Mouse (Mus musculus) megakaryocyte, embryonic 14.5 days (primary cell): ENCODE measurements around the gene Myo1e. TPM values are rescaled to one million over a fixed set of nuclear protein-coding genes. Genes with fewer than 3 reads are reported as not detected.

Experiments used
- H3K27me3 ChIP-seq: replicated peaks from 2 replicates; pipeline ENCODE3; 2012; ENCODE audit warnings: inconsistent platforms
- H3K36me3 ChIP-seq: replicated peaks from 2 replicates; pipeline ENCODE3; 2012; ENCODE audit warnings: low read length, inconsistent platforms, mixed read lengths
- H3K4me1 ChIP-seq: 2 replicates; pipeline ENCODE4 v1.6.1; 2012; ENCODE audit warnings: inconsistent platforms
- H3K4me3 ChIP-seq: replicated peaks from 2 replicates; pipeline ENCODE3; 2012; ENCODE audit warnings: moderate library complexity, mild to moderate bottlenecking, inconsistent platforms
- H3K9me3 ChIP-seq: 2 replicates; pipeline ENCODE4 v1.6.1; 2012; ENCODE audit warnings: inconsistent platforms
- FLI1 ChIP-seq: IDR thresholded peaks from 2 replicates; pipeline ENCODE4 v1.6.1; 2012; ENCODE audit warnings: low read length, inconsistent platforms, mixed read lengths
- GATA1 ChIP-seq: IDR thresholded peaks from 3 replicates; pipeline ENCODE4 v1.6.1; 2012; ENCODE audit warnings: mixed read lengths, low read length, inconsistent platforms, borderline replicate concordance
- polyA plus RNA-seq: library from polyadenylated mRNA; stranded (reverse); fragments of >175 nt; gene quantifications from 2 replicates; pipeline ENCODE4 v1.2.3, GENCODE M21; 2012; ENCODE audit warnings: low replicate concordance; ENCODE audit not compliant: insufficient read depth

Gene Myo1e
- polyA plus RNA-seq, 1 experiment: 16.7 TPM

DNA sequence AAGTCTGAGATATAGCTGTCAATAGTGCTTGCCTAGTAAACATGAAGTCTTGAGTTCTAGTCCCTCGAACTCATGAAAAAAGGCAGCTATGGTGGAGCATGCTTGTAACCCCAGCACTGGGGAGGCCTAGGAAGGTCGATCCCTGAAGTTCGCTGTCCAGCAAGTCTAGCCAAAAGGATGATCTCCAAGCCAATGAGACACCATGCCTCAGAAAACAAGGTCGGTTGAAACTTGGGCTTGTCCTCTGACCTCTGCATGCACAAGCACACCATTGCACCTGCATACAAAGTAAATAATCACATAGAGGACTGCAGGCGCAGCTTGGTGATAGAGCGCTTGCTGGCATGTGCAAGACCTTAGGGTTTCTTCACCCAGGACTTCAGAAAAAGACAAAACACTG is 31.2 kb downstream of the Myo1e start:
- H3K4me3 ChIP-seq: no peak overlapping the region
- TF ChIP-seq FLI1: no peak
- peaks cover 87% of the 10 kb centered on the region for H3K4me1 ChIP-seq
- H3K27me3 ChIP-seq: no peaks in the 10 kb centered on the region
- peaks cover 9% of the 10 kb centered on the region for H3K36me3 ChIP-seq
- no peaks in the 10 kb centered on the region for H3K9me3 ChIP-seq

GRCm38 (mm10) chr9:70239229-70239628 is 32.1 kb downstream of the Myo1e start:
- Histone ChIP-seq H3K4me1 (peaks cover 94% of the 10 kb centered on the region), H3K36me3 (peaks cover 9% of the 10 kb centered on the region), H3K27me3 (no peaks in the 10 kb centered on the region), H3K4me3 (no peak overlapping the region), H3K9me3 (no peaks in the 10 kb centered on the region)
- TF ChIP-seq GATA1 (no peak), FLI1 (no peak)

DNA sequence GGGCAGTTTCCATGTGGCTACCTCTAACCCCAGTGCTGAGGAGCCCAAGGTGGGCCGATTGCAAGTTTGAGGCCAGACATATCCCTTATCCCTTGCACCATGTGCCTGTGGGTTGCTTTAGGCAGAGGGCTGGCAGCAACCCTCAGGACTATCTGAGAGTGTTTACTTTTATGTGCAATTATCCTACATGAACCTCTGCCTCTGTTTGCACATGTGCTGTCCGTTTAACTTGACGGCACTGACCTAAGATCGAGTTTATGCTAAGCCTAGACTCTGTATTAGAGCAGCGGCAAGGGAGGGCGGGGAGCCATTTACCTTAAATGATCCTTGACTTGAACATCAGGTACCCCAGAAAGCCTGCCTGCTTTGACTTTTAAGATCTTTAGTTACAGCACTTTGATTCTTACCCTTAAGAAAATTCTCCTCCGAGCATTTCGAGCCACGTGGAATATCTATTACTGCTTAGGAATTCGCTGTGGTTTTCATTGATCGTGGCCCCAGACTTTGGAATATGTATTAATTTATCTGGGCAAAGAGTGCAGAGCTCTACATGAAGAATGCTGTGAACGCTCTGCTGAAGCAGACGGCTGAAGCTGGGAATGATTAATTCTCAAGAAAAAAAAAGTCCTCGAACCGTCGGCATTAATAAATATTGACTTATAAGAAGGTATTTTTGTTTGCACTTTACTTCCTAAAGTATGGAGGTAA is 33.7 kb downstream of the Myo1e start:
- Histone ChIP-seq H3K4me3 (no peak overlapping the region), H3K9me3 (no peaks in the 10 kb centered on the region), H3K4me1 (peaks cover 93% of the 10 kb centered on the region), H3K36me3 (peaks cover 11% of the 10 kb centered on the region), H3K27me3 (no peaks in the 10 kb centered on the region)
- TF ChIP-seq GATA1 (no peak), FLI1 (no peak)

DNA sequence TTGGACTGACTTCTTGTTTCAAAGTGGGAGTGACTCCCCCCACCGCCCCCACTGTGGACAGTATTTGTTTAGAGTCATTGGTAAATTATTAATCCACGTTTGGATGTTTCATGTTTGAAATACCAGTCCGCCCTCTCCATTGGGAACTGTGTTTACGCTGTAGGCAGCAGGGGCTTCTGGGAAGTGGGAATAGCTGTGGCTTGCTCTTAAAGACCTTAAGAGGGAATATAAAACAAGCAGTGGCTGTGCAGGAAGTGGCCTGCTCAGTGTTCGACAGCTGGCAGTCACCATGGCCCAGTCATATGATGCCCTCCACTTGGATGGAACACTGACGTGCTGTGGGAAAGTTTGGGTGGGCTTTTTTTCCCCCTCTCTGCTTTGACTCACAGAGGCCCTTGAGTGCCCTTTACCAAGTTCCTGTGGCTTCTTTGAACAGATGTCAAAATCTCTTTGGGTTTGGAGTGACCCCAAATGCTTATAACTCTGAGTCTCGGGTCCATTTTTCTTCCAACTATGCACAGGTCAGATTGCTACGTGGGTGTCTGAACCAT is 34.3 kb downstream of the Myo1e start:
- Histone ChIP-seq H3K9me3 (no peaks in the 10 kb centered on the region), H3K36me3 (peaks cover 11% of the 10 kb centered on the region), H3K27me3 (no peaks in the 10 kb centered on the region), H3K4me3 (no peak overlapping the region), H3K4me1 (peaks cover 89% of the 10 kb centered on the region)
- TF ChIP-seq GATA1 (no peak), FLI1 (no peak)

GRCm38 (mm10) chr9:70242112-70242862 is 35.1 kb downstream of the Myo1e start:
- Histone ChIP-seq H3K36me3 (peaks cover 11% of the 10 kb centered on the region), H3K9me3 (no peaks in the 10 kb centered on the region), H3K4me3 (no peak overlapping the region), H3K27me3 (no peaks in the 10 kb centered on the region), H3K4me1 (peaks cover 82% of the 10 kb centered on the region)
- TF ChIP-seq GATA1: no peak
- TF ChIP-seq FLI1: no peak

DNA sequence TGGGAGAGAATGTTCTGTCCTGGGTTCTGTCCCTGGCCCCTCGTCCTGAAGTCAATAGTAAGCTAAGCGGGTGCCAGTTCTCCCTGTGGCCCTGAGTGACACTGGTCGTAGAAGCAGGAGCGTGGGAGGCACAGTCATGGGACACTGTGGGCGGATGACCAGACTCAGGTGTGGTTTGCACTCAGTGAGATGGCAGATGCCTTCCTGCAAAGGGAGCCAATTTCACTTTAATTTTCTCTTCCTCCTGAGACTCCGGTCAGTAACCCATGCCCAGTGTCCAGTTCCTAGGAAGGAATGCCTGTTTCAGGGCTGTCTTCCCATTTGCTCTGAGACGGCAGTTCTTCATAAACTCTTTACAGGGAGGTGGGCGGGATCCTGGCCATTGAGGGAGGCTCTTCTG is 36.1 kb downstream of the Myo1e start:
- Histone ChIP-seq H3K4me1 (peaks cover 77% of the 10 kb centered on the region), H3K4me3 (peak overlapping the region; percentile 50), H3K9me3 (no peaks in the 10 kb centered on the region), H3K27me3 (no peaks in the 10 kb centered on the region), H3K36me3 (peaks cover 11% of the 10 kb centered on the region)
- TF ChIP-seq FLI1 (no peak), GATA1 (no peak)

DNA sequence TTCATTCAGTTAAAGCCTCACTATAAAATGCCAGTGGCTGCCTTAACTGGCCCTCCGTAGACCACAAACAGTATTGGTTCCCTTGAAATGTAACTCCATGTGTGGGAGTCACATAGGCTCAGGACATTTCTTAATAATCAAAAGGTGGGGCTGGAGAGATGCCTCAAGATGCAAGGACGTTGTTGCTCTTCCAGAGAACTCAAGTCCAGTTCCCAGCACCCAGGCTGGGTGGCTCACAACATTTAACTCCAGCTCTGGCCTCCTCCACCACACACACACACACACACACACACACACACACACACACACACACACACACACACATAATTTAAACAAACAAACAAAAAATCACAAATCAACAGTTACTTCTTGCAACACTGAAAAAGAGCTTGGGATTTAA is 36.6 kb downstream of the Myo1e start:
- Histone ChIP-seq H3K9me3 (no peaks in the 10 kb centered on the region), H3K4me1 (peaks cover 75% of the 10 kb centered on the region), H3K4me3 (no peak overlapping the region), H3K36me3 (peaks cover 11% of the 10 kb centered on the region), H3K27me3 (no peaks in the 10 kb centered on the region)
- TF ChIP-seq FLI1 (no peak), GATA1 (no peak)

GRCm38 (mm10) chr9:70244115-70244514 is 37.0 kb downstream of the Myo1e start:
- Histone ChIP-seq H3K27me3 (no peaks in the 10 kb centered on the region), H3K36me3 (peaks cover 11% of the 10 kb centered on the region), H3K4me1 (peaks cover 75% of the 10 kb centered on the region), H3K4me3 (no peak overlapping the region), H3K9me3 (no peaks in the 10 kb centered on the region)
- no peak for TF ChIP-seq FLI1
- no peak for TF ChIP-seq GATA1

- H3K4me3 ChIP-seq: no peak overlapping the region
- no peaks in the 10 kb centered on the region for H3K9me3 ChIP-seq
- H3K27me3 ChIP-seq: no peaks in the 10 kb centered on the region
- H3K36me3 ChIP-seq: peaks cover 9% of the 10 kb centered on the region
- TF ChIP-seq FLI1: no peak
- TF ChIP-seq GATA1: no peak
- H3K4me1 ChIP-seq: peaks cover 75% of the 10 kb centered on the region
Observed at GRCm38 (mm10) chr9:70245040-70245439, 37.9 kb downstream of the Myo1e start.

DNA sequence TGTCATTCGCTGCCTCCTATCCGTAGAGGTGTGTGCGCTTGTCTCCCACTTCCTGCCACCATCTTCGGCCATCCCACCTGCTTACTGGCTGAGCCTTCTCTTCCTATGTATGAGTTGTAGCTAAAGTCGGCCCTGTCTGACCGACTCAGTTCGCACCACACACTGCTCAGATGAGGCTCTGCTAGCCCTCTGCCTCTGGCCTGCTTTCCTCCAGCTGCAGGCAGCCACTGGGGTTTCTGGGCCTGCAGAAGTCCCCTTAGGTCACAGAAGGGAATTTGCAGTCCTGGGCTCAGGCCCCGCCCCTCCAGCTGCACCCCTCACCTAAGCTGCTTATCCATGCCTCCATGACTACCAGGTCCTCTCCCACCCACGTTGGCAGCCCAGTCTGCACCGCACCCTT is 39.3 kb downstream of the Myo1e start:
- H3K9me3 ChIP-seq: no peaks in the 10 kb centered on the region
- peaks cover 69% of the 10 kb centered on the region for H3K4me1 ChIP-seq
- no peaks in the 10 kb centered on the region for H3K27me3 ChIP-seq
- no peak for TF ChIP-seq FLI1
- TF ChIP-seq GATA1: no peak
- H3K4me3 ChIP-seq: no peak overlapping the region
- peaks cover 4% of the 10 kb centered on the region for H3K36me3 ChIP-seq
